Mouse (Mus musculus) fibroblast of lung, adult 2 months (primary cell): ENCODE measurements around the gene Arnt.

ENCODE experiments used
- DNase-seq: peaks from one replicate; pipeline ENCODE4 v3.0.0-alpha.2; 2011; ENCODE audit warnings: low read depth

Arnt gene

GRCm38 (mm10) chr3:95457758-95458157 lies 23.6 kb downstream of the Arnt start:
- DNase-seq: no peak

GRCm38 (mm10) chr3:95459381-95459780 lies 25.2 kb downstream of the Arnt start:
- no peak for DNase-seq

- no peak for DNase-seq
Observed at GRCm38 (mm10) chr3:95463852-95464251, 29.7 kb downstream of the Arnt start.

GRCm38 (mm10) chr3:95478966-95479365 lies 44.8 kb downstream of the Arnt start:
- no peak for DNase-seq

GRCm38 (mm10) chr3:95486421-95486820 lies 52.2 kb downstream of the Arnt start:
- DNase-seq: no peak

GRCm38 (mm10) chr3:95488679-95489078 lies 54.5 kb downstream of the Arnt start:
- no peak for DNase-seq

GRCm38 (mm10) chr3:95490238-95490637 lies 56.0 kb downstream of the Arnt start:
- no peak for DNase-seq

- DNase-seq: peak; percentile 38
Observed at GRCm38 (mm10) chr3:95494342-95494741, 60.2 kb downstream of the Arnt start.

GRCm38 (mm10) chr3:95498229-95498628 lies 64.0 kb downstream of the Arnt start:
- peak; percentile 20 for DNase-seq

GRCm38 (mm10) chr3:95499024-95499423 lies 64.8 kb downstream of the Arnt start, which contains the start of gene Ctsk:
Gene Ctsk (plus strand): TSS chr3:95499256.
- DNase-seq: peak; percentile 46

- DNase-seq: peak; percentile 55
Observed at GRCm38 (mm10) chr3:95499496-95500140, 65.4 kb downstream of the Arnt start.

- DNase-seq: no peak
Observed at GRCm38 (mm10) chr3:95502312-95502711, 68.1 kb downstream of the Arnt start.

GRCm38 (mm10) chr3:95509348-95509747 lies 75.2 kb downstream of the Arnt start:
- DNase-seq: no peak

- no peak for DNase-seq
Observed at GRCm38 (mm10) chr3:95511611-95512180, 77.5 kb downstream of the Arnt start.

GRCm38 (mm10) chr3:95516614-95517041 lies 82.4 kb downstream of the Arnt start:
- no peak for DNase-seq

GRCm38 (mm10) chr3:95517493-95517898 lies 83.3 kb downstream of the Arnt start:
- peak; percentile 52 for DNase-seq

GRCm38 (mm10) chr3:95518891-95519290 lies 84.7 kb downstream of the Arnt start:
- no peak for DNase-seq

- no peak for DNase-seq
Observed at GRCm38 (mm10) chr3:95519315-95519714, 85.1 kb downstream of the Arnt start.

GRCm38 (mm10) chr3:95520100-95520499 lies 85.9 kb downstream of the Arnt start:
- no peak for DNase-seq

GRCm38 (mm10) chr3:95521168-95521567 lies 87.0 kb downstream of the Arnt start:
- no peak for DNase-seq

GRCm38 (mm10) chr3:95523662-95524061 lies 89.5 kb downstream of the Arnt start:
- peak; percentile 22 for DNase-seq

- no peak for DNase-seq
Observed at GRCm38 (mm10) chr3:95524673-95525072, 90.5 kb downstream of the Arnt start.

GRCm38 (mm10) chr3:95526111-95526510 lies 91.9 kb downstream of the Arnt start:
- no peak for DNase-seq
